Mouse (Mus musculus) testis, postnatal 10 days (tissue): ENCODE measurements around the gene Slc22a14.

Source experiments
- DNase-seq: peaks from one replicate; pipeline ENCODE4 v3.0.0; 2021; ENCODE audit warnings: low spot score

Gene Slc22a14

GRCm38 (mm10) chr9:119138836-119139235 is 226.5 kb downstream of the Slc22a14 start:
- no peak for DNase-seq

- no peak for DNase-seq
Measured at GRCm38 (mm10) chr9:119130692-119131091, 234.7 kb downstream of the Slc22a14 start.

GRCm38 (mm10) chr9:119128436-119129181 is 236.7 kb downstream of the Slc22a14 start:
- DNase-seq, result no peak

- DNase-seq, result no peak
Measured at GRCm38 (mm10) chr9:119122596-119123369, 242.6 kb downstream of the Slc22a14 start.

GRCm38 (mm10) chr9:119120168-119120560 is 245.2 kb downstream of the Slc22a14 start:
- DNase-seq, result no peak
